Mouse (Mus musculus) erythroid progenitor cell, adult 5-6 weeks (primary cell): ENCODE data around the gene Sec61b. TPM values are rescaled to one million over a fixed set of nuclear protein-coding genes. Genes with fewer than 3 reads are reported as not detected.

Experiments
- total RNA-seq, 2 experiments: library from RNA; stranded (forward) in 1 of 2; stranded (reverse) in 1 of 2; fragments of 150-400 nt in 1 of 2; fragments of 186-747, 209-891 nt in 1 of 2; gene quantifications; 2 replicates each; pipeline versions ENCODE4 v1.2.3 to v1.2.4; 2015 to 2017; ENCODE audit warnings: low replicate concordance in 2 of 2

Gene Sec61b
- total RNA-seq, 2 experiments from 2014 or later = 58.2 to 85.5 TPM

Other genes starting within 250 kb of the Sec61b start
- 4.6 and 8.6 TPM in 2 replicates for gene Tgfbr1, start 121.4 kb upstream of the Sec61b start, total RNA-seq (2015; ENCODE audit: low replicate concordance)
- gene Tgfbr1, start 121.4 kb upstream of the Sec61b start, total RNA-seq (2017; ENCODE audit: low replicate concordance) = 6.4 and 7.5 TPM in 2 replicates
- gene Alg2, start 325 bp upstream of the Sec61b start, total RNA-seq (2015; ENCODE audit: low replicate concordance) = 12.2 and 15.9 TPM in 2 replicates
- gene Alg2, start 325 bp upstream of the Sec61b start, total RNA-seq (2017; ENCODE audit: low replicate concordance) = 2.2 and 21.4 TPM in 2 replicates